Mouse (Mus musculus) limb, embryonic 14.5 days (tissue): ENCODE data around the gene Skiv2l. TPM values are rescaled to one million over a fixed set of nuclear protein-coding genes. Genes with fewer than 3 reads are reported as not detected.
A peak's percentile ranks its signal among the peaks of the same experiment; 100 is the strongest.

Source experiments
- ATAC-seq: fragments of 200-750 bp; cut with Nextera tagmentation; 2 replicates; pipeline ENCODE4 v1.8.0; 2017; ENCODE audit warnings: low read depth, moderate number of reproducible peaks, moderate TSS enrichment; ENCODE audit not compliant: low FRiP score
- DNase-seq: peaks from one replicate; pipeline ENCODE4 v3.0.0-alpha.2; 2015; ENCODE audit warnings: low spot score
- H3K27ac ChIP-seq: fragments of 300-500 bp; sonication (generic); replicated peaks from 2 replicates; pipeline ENCODE4 v1.5.1; 2014; ENCODE audit warnings: low read depth, mild to moderate bottlenecking, low read length, moderate library complexity, mixed read lengths
- H3K27me3 ChIP-seq: fragments of 300-500 bp; sonication (generic); 2 replicates; pipeline ENCODE4 v1.6.1; 2014; ENCODE audit warnings: low read length, mixed read lengths; ENCODE audit not compliant: control insufficient read depth, insufficient read depth
- H3K36me3 ChIP-seq: fragments of 300-500 bp; sonication (generic); 2 replicates; pipeline ENCODE4 v1.6.1; 2014; ENCODE audit warnings: mild to moderate bottlenecking, low read length, moderate library complexity, mixed read lengths; ENCODE audit not compliant: control insufficient read depth, insufficient read depth
- H3K4me1 ChIP-seq: fragments of 300-500 bp; sonication (generic); 2 replicates; pipeline ENCODE4 v1.6.1; 2014; ENCODE audit warnings: antibody characterized with exemption, low read length, mixed read lengths; ENCODE audit not compliant: control insufficient read depth, insufficient read depth
- H3K4me2 ChIP-seq: fragments of 300-500 bp; sonication (generic); replicated peaks from 2 replicates; pipeline ENCODE4 v1.6.1; 2014; ENCODE audit warnings: low read depth, mild to moderate bottlenecking, low read length, moderate library complexity; ENCODE audit not compliant: severe bottlenecking
- H3K4me3 ChIP-seq: fragments of 300-500 bp; sonication (generic); replicated peaks from 2 replicates; pipeline ENCODE4 v1.5.1; 2014; ENCODE audit warnings: low read length
- H3K9ac ChIP-seq: fragments of 300-500 bp; sonication (generic); 2 replicates; pipeline ENCODE4 v1.6.1; 2014; ENCODE audit warnings: mild to moderate bottlenecking, low read depth, low read length, moderate library complexity; ENCODE audit not compliant: severe bottlenecking
- H3K9me3 ChIP-seq: fragments of 300-500 bp; sonication (generic); 2 replicates; pipeline ENCODE4 v1.6.1; 2016; ENCODE audit warnings: low read length; ENCODE audit not compliant: control insufficient read depth
- POLR2A ChIP-seq: fragments of 200-500 bp; IDR thresholded peaks from 2 replicates; pipeline ENCODE4 v1.8.0; 2012; ENCODE audit warnings: inconsistent platforms, mild to moderate bottlenecking, moderate library complexity, borderline replicate concordance; ENCODE audit not compliant: insufficient read depth, insufficient read length; ENCODE audit errors: extremely low read depth
- WGBS: fragments of 180-500 bp; shearing (Covaris S2); extraction: QIAGEN DNeasy Blood & Tissue Kit; methylation state at CpG from one replicate; pipeline ENCODE4 v1.1.7; 2014; 5-methylcytosine and 5-hydroxymethylcytosine counted together
- polyA plus RNA-seq, 2 experiments: library from polyadenylated mRNA; depleted of rRNA in 1 of 2; stranded (reverse) in 1 of 2; unstranded in 1 of 2; fragments of >200 nt; fragmentation: Nextera tagmentation in 1 of 2; extraction: Ambion mirVana in 1 of 2; gene quantifications; 2 replicates each; pipeline versions ENCODE4 v1.2.1 to v1.2.3; 2012 to 2014

The Skiv2l gene
- polyA plus RNA-seq, 2 experiments = 43.5 to 75.8 TPM

- Histone ChIP-seq H3K4me3 (no peak overlapping the region), H3K27me3 (no peaks in the 10 kb centered on the region), H3K9me3 (no peaks in the 10 kb centered on the region), H3K27ac (no peak overlapping the region), H3K4me1 (peaks cover 12% of the 10 kb centered on the region), H3K4me2 (no peak overlapping the region), H3K9ac (peak overlapping the region; percentile 7; the same call in 1 of the 2 replicates), H3K36me3 (peaks cover 59% of the 10 kb centered on the region)
- 91% methylated on average over 6 of the region's 6 CpGs for WGBS
- ATAC-seq (no peak), DNase-seq (no peak)
- no peak for TF ChIP-seq POLR2A
Measured at GRCm38 (mm10) chr17:34847192-34847591, 2.8 kb downstream of the Skiv2l start.

GRCm38 (mm10) chr17:34844884-34845283 is 5.1 kb downstream of the Skiv2l start:
- WGBS = 91% methylated on average over 10 of the region's 13 CpGs
- Histone ChIP-seq H3K9ac (no peak overlapping the region), H3K36me3 (peaks cover 80% of the 10 kb centered on the region), H3K27me3 (no peaks in the 10 kb centered on the region), H3K9me3 (no peaks in the 10 kb centered on the region), H3K4me3 (no peak overlapping the region), H3K4me2 (no peak overlapping the region), H3K4me1 (peaks cover 5% of the 10 kb centered on the region; the same call in 1 of the 2 replicates), H3K27ac (no peak overlapping the region)
- no peak for ATAC-seq
- no peak for TF ChIP-seq POLR2A
- DNase-seq = no peak

- Histone ChIP-seq H3K27ac (no peak overlapping the region), H3K27me3 (no peaks in the 10 kb centered on the region), H3K9ac (no peak overlapping the region), H3K4me1 (peaks cover 13% of the 10 kb centered on the region), H3K9me3 (no peaks in the 10 kb centered on the region), H3K4me2 (no peak overlapping the region), H3K4me3 (no peak overlapping the region), H3K36me3 (peaks cover 73% of the 10 kb centered on the region)
- no peak for ATAC-seq
- DNase-seq = no peak
- 80% methylated on average over 6 of the region's 6 CpGs for WGBS
- TF ChIP-seq POLR2A = no peak
Measured at GRCm38 (mm10) chr17:34840736-34841307, 9.2 kb downstream of the Skiv2l start.

- Histone ChIP-seq H3K9ac (no peak overlapping the region), H3K4me2 (no peak overlapping the region), H3K27ac (no peak overlapping the region), H3K36me3 (peaks cover 56% of the 10 kb centered on the region), H3K4me1 (peaks cover 14% of the 10 kb centered on the region), H3K9me3 (no peaks in the 10 kb centered on the region), H3K4me3 (no peak overlapping the region), H3K27me3 (no peaks in the 10 kb centered on the region)
- no peak for TF ChIP-seq POLR2A
- WGBS = 95% methylated on average over 7 of the region's 7 CpGs
- ATAC-seq (no peak), DNase-seq (no peak)
Measured at GRCm38 (mm10) chr17:34838785-34839184, 11.2 kb downstream of the Skiv2l start.

- H3K4me2 ChIP-seq = peak overlapping the region; percentile 95
- no peak for TF ChIP-seq POLR2A
- no peak for ATAC-seq
- H3K27me3 ChIP-seq = no peaks in the 10 kb centered on the region
- peaks cover 14% of the 10 kb centered on the region for H3K4me1 ChIP-seq
- H3K36me3 ChIP-seq = peaks cover 46% of the 10 kb centered on the region
- H3K9me3 ChIP-seq = no peaks in the 10 kb centered on the region
- peak overlapping the region; percentile 74 for H3K27ac ChIP-seq
- no peak for DNase-seq
- 36% methylated on average over 42 of the region's 43 CpGs for WGBS
- peak overlapping the region; percentile 69 for H3K9ac ChIP-seq
- peak overlapping the region; percentile 83 for H3K4me3 ChIP-seq
Measured at GRCm38 (mm10) chr17:34837464-34838324, 12.3 kb downstream of the Skiv2l start.
